Mouse (Mus musculus): ENCODE results near the gene 1600015I10Rik.

DNA sequence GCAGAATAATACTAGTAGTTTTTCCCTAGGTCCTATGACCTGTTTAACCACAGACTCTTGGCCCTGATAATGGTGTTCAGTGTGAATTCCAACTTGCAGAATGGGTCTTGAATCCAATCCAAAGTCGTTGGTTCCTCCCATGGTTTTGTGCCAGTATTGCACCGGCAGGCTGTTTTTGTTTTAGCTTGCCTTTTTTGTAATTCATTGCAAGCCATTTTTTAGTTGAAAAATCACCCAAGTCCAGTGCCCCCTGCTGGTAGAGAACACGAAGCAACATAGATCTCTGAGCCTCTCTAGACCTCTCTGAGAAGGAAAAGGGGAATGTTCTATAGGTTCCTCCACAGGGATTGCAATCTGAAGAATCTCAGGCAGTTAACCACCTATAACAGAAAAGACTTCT is 17.7 kb upstream of the 1600015I10Rik start:
- TF ChIP-seq POLR2A (IDR thresholded peaks at IDR 0.05; ENCODE audit: insufficient read depth, low read length) (no peak), CTCF (IDR thresholded peaks at IDR 0.05; ENCODE audit: low read depth, low read length) (no peak)

Measured in ES-Bruce4 (cell line).